Mouse (Mus musculus): ENCODE results near the gene Son.

Gene Son

GRCm38 (mm10) chr16:91688023-91688618 is 40.8 kb downstream of the Son start:
- DNase-seq (ENCODE audit: low read depth) = no peak

GRCm38 (mm10) chr16:91688619-91689334 is 41.5 kb downstream of the Son start, which contains the start of gene Donson:
Gene Donson, minus strand, starts transcription at chr16:91688770.
- DNase-seq (ENCODE audit: low read depth) = peak; percentile 94

GRCm38 (mm10) chr16:91689791-91690190 is 42.5 kb downstream of the Son start:
- DNase-seq (ENCODE audit: low read depth) = no peak

GRCm38 (mm10) chr16:91694455-91695084 is 47.3 kb downstream of the Son start:
- DNase-seq (ENCODE audit: low read depth) = peak; percentile 84

GRCm38 (mm10) chr16:91695108-91695755 is 47.9 kb downstream of the Son start:
- DNase-seq (ENCODE audit: low read depth) = no peak

GRCm38 (mm10) chr16:91698995-91699394 is 51.7 kb downstream of the Son start:
- DNase-seq (ENCODE audit: low read depth) = no peak

GRCm38 (mm10) chr16:91701908-91702307 is 54.6 kb downstream of the Son start:
- no peak for DNase-seq (ENCODE audit: low read depth)

- no peak for DNase-seq (ENCODE audit: low read depth)
These were observed 55.5 kb downstream of the Son start for GRCm38 (mm10) chr16:91702771-91703188.

GRCm38 (mm10) chr16:91704603-91705340 is 57.5 kb downstream of the Son start:
- DNase-seq (ENCODE audit: low read depth) = peak; percentile 47

GRCm38 (mm10) chr16:91710241-91710640 is 62.9 kb downstream of the Son start:
- no peak for DNase-seq (ENCODE audit: low read depth)

- no peak for DNase-seq (ENCODE audit: low read depth)
These were observed 69.6 kb downstream of the Son start for GRCm38 (mm10) chr16:91716927-91717349.

GRCm38 (mm10) chr16:91717399-91717798 is 70.1 kb downstream of the Son start:
- no peak for DNase-seq (ENCODE audit: low read depth)

GRCm38 (mm10) chr16:91724247-91724646 is 76.9 kb downstream of the Son start:
- DNase-seq (ENCODE audit: low read depth) = peak; percentile 60

- peak; percentile 52 for DNase-seq (ENCODE audit: low read depth)
These were observed 80.1 kb downstream of the Son start for GRCm38 (mm10) chr16:91727433-91727832.

GRCm38 (mm10) chr16:91728123-91729065 is 81.1 kb downstream of the Son start, which contains the start of gene Cryzl1:
Gene Cryzl1, minus strand, starts transcription at chr16:91728975.
- peak; percentile 98 for DNase-seq (ENCODE audit: low read depth)
